Mouse (Mus musculus) intestine, embryonic 14.5 days (tissue): Measurements from ENCODE around the gene Slc17a6. TPM values are rescaled to one million over a fixed set of nuclear protein-coding genes. Genes with fewer than 3 reads are reported as not detected.

Source experiments
- ATAC-seq: fragments of 200-750 bp; cut with Nextera tagmentation; replicated peaks from 2 replicates; pipeline ENCODE4 v1.8.0; 2017; ENCODE audit warnings: low read depth, moderate number of reproducible peaks, moderate TSS enrichment, moderate library complexity; ENCODE audit not compliant: low FRiP score, low TSS enrichment
- DNase-seq: peaks from one replicate; pipeline ENCODE4 v3.0.0-alpha.2; 2018; ENCODE audit warnings: low spot score
- H3K27ac ChIP-seq: fragments of 300-500 bp; sonication (generic); 2 replicates; pipeline ENCODE4 v1.5.1; 2014; ENCODE audit warnings: low read depth, mild to moderate bottlenecking, control low read depth
- H3K27me3 ChIP-seq: fragments of 300-500 bp; sonication (generic); replicated peaks from 2 replicates; pipeline ENCODE4 v1.6.1; 2014; ENCODE audit warnings: low read length, control low read depth; ENCODE audit not compliant: control insufficient read depth, insufficient read depth
- H3K36me3 ChIP-seq: fragments of 300-500 bp; sonication (generic); 2 replicates; pipeline ENCODE4 v1.6.1; 2014; ENCODE audit warnings: low read length, control low read depth; ENCODE audit not compliant: control insufficient read depth, insufficient read depth
- H3K4me1 ChIP-seq: fragments of 300-500 bp; sonication (generic); replicated peaks from 2 replicates; pipeline ENCODE4 v1.6.1; 2014; ENCODE audit warnings: low read length, control low read depth, mixed read lengths; ENCODE audit not compliant: control insufficient read depth, insufficient read depth
- H3K4me2 ChIP-seq: fragments of 300-500 bp; sonication (generic); 2 replicates; pipeline ENCODE4 v1.6.1; 2014; ENCODE audit warnings: low read length
- H3K4me3 ChIP-seq: fragments of 300-500 bp; sonication (generic); 2 replicates; pipeline ENCODE4 v1.5.1; 2014; ENCODE audit warnings: low read depth, low read length, control low read depth, mixed read lengths
- H3K9ac ChIP-seq: fragments of 300-500 bp; sonication (generic); 2 replicates; pipeline ENCODE4 v1.6.1; 2014; ENCODE audit warnings: mild to moderate bottlenecking, low read length
- H3K9me3 ChIP-seq: fragments of 300-500 bp; sonication (generic); 2 replicates; pipeline ENCODE4 v1.6.1; 2016; ENCODE audit warnings: low read length, control low read depth; ENCODE audit not compliant: control insufficient read depth
- WGBS: fragments of 180-500 bp; shearing (Covaris S2); extraction: QIAGEN DNeasy Blood & Tissue Kit; methylation state at CpG from one replicate; pipeline ENCODE4 v1.1.7; 2014; 5-methylcytosine and 5-hydroxymethylcytosine counted together
- polyA plus RNA-seq: library from polyadenylated mRNA; unstranded; fragments of >200 nt; fragmentation: Nextera tagmentation; extraction: Ambion mirVana; gene quantifications from 2 replicates; pipeline ENCODE4 v1.2.1, GENCODE M21; 2014

The Slc17a6 gene
- polyA plus RNA-seq, 1 experiment from 2014 or later: 0.31 TPM

- WGBS: 2% methylated on average over 4 of the region's 4 CpGs
- H3K36me3 ChIP-seq: no peaks in the 10 kb centered on the region
- no peak for DNase-seq
- H3K27me3 ChIP-seq: peaks cover 83% of the 10 kb centered on the region
- no peaks in the 10 kb centered on the region for H3K4me1 ChIP-seq
- ATAC-seq: no peak
- no peak overlapping the region for H3K27ac ChIP-seq
- no peak overlapping the region for H3K9ac ChIP-seq
- no peak overlapping the region for H3K4me3 ChIP-seq
- H3K4me2 ChIP-seq: no peak overlapping the region
- H3K9me3 ChIP-seq: no peaks in the 10 kb centered on the region
These were observed 2.6 kb downstream of the Slc17a6 start for GRCm38 (mm10) chr7:51624336-51624897.

GRCm38 (mm10) chr7:51625161-51625560, 3.4 kb downstream of the Slc17a6 start:
- no peaks in the 10 kb centered on the region for H3K4me1 ChIP-seq
- peaks cover 89% of the 10 kb centered on the region for H3K27me3 ChIP-seq
- no peak overlapping the region for H3K9ac ChIP-seq
- no peak overlapping the region for H3K27ac ChIP-seq
- no peak overlapping the region for H3K4me3 ChIP-seq
- peak; percentile 52 for DNase-seq
- no peaks in the 10 kb centered on the region for H3K9me3 ChIP-seq
- H3K36me3 ChIP-seq: no peaks in the 10 kb centered on the region
- no peak overlapping the region for H3K4me2 ChIP-seq
- no peak for ATAC-seq
- WGBS: under 1% methylated on average over 23 of the region's 23 CpGs

GRCm38 (mm10) chr7:51625591-51626255, 3.9 kb downstream of the Slc17a6 start:
- Histone ChIP-seq H3K4me2 (no peak overlapping the region), H3K4me3 (no peak overlapping the region), H3K9ac (no peak overlapping the region), H3K9me3 (no peaks in the 10 kb centered on the region), H3K36me3 (no peaks in the 10 kb centered on the region), H3K27me3 (peaks cover 91% of the 10 kb centered on the region), H3K4me1 (no peaks in the 10 kb centered on the region), H3K27ac (no peak overlapping the region)
- ATAC-seq (no peak), DNase-seq (peak; percentile 54)
- WGBS: 3% methylated on average over 11 of the region's 11 CpGs

- H3K36me3 ChIP-seq: no peaks in the 10 kb centered on the region
These were observed 4.7 kb downstream of the Slc17a6 start for GRCm38 (mm10) chr7:51626451-51627000.

GRCm38 (mm10) chr7:51627001-51627631, 5.3 kb downstream of the Slc17a6 start:
- Histone ChIP-seq H3K36me3 (no peaks in the 10 kb centered on the region), H3K4me3 (no peak overlapping the region), H3K4me2 (no peak overlapping the region), H3K9ac (no peak overlapping the region), H3K27ac (no peak overlapping the region), H3K9me3 (no peaks in the 10 kb centered on the region), H3K27me3 (peaks cover 84% of the 10 kb centered on the region), H3K4me1 (no peaks in the 10 kb centered on the region)
- ATAC-seq (no peak), DNase-seq (peak; percentile 55)
- 2% methylated on average over 26 of the region's 26 CpGs for WGBS

More at GRCm38 (mm10) chr7:51626451-51627000, 4.7 kb downstream of the Slc17a6 start:
- Histone ChIP-seq H3K27me3 (peaks cover 90% of the 10 kb centered on the region), H3K4me1 (no peaks in the 10 kb centered on the region), H3K9me3 (no peaks in the 10 kb centered on the region), H3K4me3 (no peak overlapping the region), H3K4me2 (no peak overlapping the region), H3K27ac (no peak overlapping the region), H3K9ac (no peak overlapping the region)
- no peak for ATAC-seq
- 2% methylated on average over 16 of the region's 16 CpGs for WGBS
- DNase-seq: no peak

DNA sequence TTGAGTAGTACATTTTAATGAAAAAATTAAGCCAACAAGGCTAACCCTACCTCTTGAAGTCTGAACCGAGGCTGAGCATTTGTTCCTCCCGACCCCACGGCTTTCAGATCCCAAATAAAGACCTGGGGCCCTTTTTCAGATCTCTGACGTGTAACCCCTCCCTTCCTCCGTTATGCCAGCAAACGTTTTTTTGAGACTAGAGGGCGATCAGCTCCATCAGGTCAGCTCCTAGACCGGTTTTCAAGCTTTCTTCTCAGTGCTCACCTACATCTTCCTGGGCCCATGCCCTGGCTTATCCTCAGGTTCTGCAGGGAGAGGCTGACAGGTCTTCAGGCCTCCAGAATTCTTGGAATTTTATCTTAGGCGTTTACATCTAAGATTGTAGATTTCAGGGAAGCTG, 5.9 kb downstream of the Slc17a6 start:
- no peak for DNase-seq
- peaks cover 84% of the 10 kb centered on the region for H3K27me3 ChIP-seq
- H3K36me3 ChIP-seq: no peaks in the 10 kb centered on the region
- H3K4me3 ChIP-seq: no peak overlapping the region
- H3K4me2 ChIP-seq: no peak overlapping the region
- ATAC-seq: no peak
- no peaks in the 10 kb centered on the region for H3K9me3 ChIP-seq
- no peak overlapping the region for H3K27ac ChIP-seq
- H3K4me1 ChIP-seq: no peaks in the 10 kb centered on the region
- H3K9ac ChIP-seq: no peak overlapping the region
- under 1% methylated on average over 9 of the region's 9 CpGs for WGBS

GRCm38 (mm10) chr7:51628349-51628748, 6.5 kb downstream of the Slc17a6 start:
- Histone ChIP-seq H3K4me2 (no peak overlapping the region), H3K36me3 (no peaks in the 10 kb centered on the region), H3K4me3 (no peak overlapping the region), H3K27ac (no peak overlapping the region), H3K4me1 (no peaks in the 10 kb centered on the region), H3K9me3 (no peaks in the 10 kb centered on the region), H3K9ac (no peak overlapping the region), H3K27me3 (peaks cover 80% of the 10 kb centered on the region)
- WGBS: 6% methylated on average over 9 of the region's 9 CpGs
- no peak for DNase-seq
- ATAC-seq: no peak

DNA sequence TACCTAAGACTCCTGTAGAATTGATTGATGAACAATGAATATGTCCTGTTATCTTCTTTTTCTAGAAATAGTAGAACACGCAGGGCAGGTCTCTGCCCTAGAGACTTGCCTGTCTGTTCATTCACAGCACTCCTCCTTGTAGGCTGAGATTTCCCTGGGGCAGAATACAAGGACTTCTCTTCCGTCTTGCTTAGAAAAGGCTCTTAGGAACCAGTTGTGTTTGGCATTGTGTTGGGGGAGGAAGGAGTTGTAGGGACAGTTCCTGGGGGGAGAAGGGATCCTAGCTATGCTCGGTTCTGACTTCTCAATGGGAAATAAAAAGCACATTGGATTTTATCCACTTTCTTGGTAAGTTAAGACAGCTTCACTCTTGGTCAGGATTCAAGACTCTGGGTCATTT, 7.4 kb downstream of the Slc17a6 start:
- Histone ChIP-seq H3K27ac (no peak overlapping the region), H3K9me3 (no peaks in the 10 kb centered on the region), H3K36me3 (no peaks in the 10 kb centered on the region), H3K9ac (no peak overlapping the region), H3K27me3 (peaks cover 72% of the 10 kb centered on the region), H3K4me3 (no peak overlapping the region), H3K4me2 (no peak overlapping the region), H3K4me1 (no peaks in the 10 kb centered on the region)
- DNase-seq: no peak
- no peak for ATAC-seq
- 7% methylated on average over 3 of the region's 3 CpGs for WGBS
